Mouse (Mus musculus) common myeloid progenitor, adult 5-6 weeks (primary cell): ENCODE results near the gene Frrs1l. TPM values are rescaled to one million over a fixed set of nuclear protein-coding genes. Genes with fewer than 3 reads are reported as not detected.

Experiments used
- ATAC-seq: replicated peaks from 2 replicates; pipeline ENCODE4 v1.8.0; 2016; ENCODE audit warnings: low read depth, mild to moderate bottlenecking, moderate TSS enrichment, inconsistent platforms; ENCODE audit not compliant: poor library complexity, severe bottlenecking
- total RNA-seq: library from RNA; stranded (forward); fragments of 200-1000, 187-1606 nt; gene quantifications from 2 replicates; pipeline ENCODE4 v1.2.3, GENCODE M21; 2017

Frrs1l gene
- total RNA-seq, 1 experiment from 2014 or later: not detected

- no peak for ATAC-seq
Measured at GRCm38 (mm10) chr4:56922229-56922628, 68.0 kb downstream of the Frrs1l start.

DNA sequence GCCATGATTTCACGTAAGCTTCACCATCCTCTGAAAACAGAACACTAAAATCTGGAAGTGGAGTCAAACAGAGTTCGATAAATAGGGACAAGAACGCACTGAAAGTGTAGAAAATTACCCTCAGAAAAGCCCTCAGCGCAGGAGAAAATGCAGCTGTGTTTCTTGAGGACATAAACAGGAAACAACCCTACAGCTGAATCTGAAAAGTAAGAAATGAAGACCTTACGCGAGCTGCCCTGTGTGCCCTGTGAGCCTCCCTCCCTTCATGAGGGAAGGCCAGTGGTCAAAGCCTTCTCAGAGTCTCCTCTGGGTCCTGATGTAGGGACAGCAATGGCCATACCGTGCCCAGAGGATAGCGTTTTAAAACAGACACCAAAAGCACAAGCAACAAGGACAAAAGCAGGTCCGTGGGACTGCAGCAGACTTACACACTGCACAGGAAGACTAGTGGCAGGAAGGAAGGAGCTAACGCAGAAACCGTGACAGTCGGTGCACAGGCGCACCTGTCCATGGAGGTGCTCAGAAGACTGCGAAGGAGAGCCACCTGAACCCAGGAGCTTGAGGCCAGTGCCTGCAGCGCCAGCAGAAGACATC is 74.4 kb downstream of the Frrs1l start:
- no peak for ATAC-seq

DNA sequence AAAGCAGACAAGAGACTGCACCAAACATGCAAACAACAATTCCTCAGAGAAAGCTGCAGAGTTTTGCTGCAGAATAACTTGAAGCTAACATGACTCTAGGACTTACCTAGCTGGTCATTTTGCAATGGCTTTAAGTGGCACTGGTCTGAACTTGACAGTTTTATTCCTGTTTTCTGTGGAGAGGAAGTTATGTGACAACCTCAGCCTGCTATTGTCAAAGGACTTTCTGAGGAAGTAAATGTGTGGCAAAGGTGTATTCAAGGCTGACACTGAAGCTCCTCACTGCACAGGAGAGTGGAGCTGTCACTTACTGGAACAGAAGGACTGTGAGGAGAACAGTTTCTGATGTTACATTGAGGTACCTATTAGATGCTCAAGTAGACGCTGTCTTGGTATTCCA is 75.4 kb downstream of the Frrs1l start:
- ATAC-seq: no peak

DNA sequence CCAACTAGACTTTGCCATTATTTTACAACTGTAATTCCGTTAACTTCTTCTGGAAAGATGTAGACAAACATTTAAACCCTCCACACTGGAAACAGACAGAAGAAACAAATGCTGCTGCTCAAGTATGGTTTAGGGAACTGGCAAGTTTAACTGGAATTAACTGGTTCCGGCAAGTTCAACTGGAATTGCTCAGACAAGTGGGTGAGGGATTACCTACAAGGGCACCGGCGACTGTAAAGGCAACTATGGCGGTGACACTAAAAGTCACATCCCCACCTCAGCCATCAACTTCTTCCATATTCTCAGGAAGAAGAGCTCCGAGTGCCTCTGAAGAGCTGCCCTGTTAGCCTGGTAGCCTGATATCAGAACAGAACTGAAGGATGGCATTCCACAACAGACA is 75.9 kb downstream of the Frrs1l start:
- ATAC-seq: no peak

GRCm38 (mm10) chr4:56912382-56913001 is 77.7 kb downstream of the Frrs1l start:
- ATAC-seq: no peak

- no peak for ATAC-seq
Measured at GRCm38 (mm10) chr4:56909568-56909967, 80.6 kb downstream of the Frrs1l start.

DNA sequence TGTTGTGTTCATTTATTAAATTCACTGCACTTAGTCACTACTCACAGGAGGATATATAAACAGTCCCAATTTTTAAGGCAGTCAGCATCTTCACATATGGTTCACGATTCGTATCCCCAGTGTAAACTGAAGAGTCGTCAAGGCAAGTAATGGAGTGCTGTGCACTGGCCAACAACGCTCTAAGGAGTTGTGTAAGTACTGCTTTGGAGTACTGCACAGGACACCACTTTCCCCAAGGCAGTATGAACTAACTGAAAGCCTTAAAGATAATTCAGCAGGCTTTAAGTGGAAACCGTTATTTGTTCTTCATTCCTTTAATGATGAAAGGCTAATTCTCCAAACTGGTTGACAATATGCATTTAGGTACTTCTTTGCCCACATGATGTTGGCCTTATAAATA is 82.5 kb downstream of the Frrs1l start:
- no peak for ATAC-seq

Other genes starting within 250 kb of the Frrs1l start
- gene Actl7b, start 248.9 kb downstream of the Frrs1l start, total RNA-seq: not detected in 2 replicates
- gene Actl7a, start 247.0 kb downstream of the Frrs1l start, total RNA-seq: not detected in 2 replicates
- 34.9 and 42.8 TPM in 2 replicates for gene Elp1, start 188.1 kb downstream of the Frrs1l start, total RNA-seq
- gene Fam206a, start 188.0 kb downstream of the Frrs1l start, total RNA-seq: 7.5 and 9.3 TPM in 2 replicates
- 7.7 and 12.1 TPM in 2 replicates for gene Ctnnal1, start 125.2 kb downstream of the Frrs1l start, total RNA-seq
- gene Tmem245, start 43.0 kb downstream of the Frrs1l start, total RNA-seq: 10.7 and 12.1 TPM in 2 replicates
- gene Epb41l4b, start 153.0 kb upstream of the Frrs1l start, total RNA-seq: 14.6 and 20.4 TPM in 2 replicates